Mouse (Mus musculus): ENCODE measurements around the gene Gm5148. TPM values are rescaled to one million over a fixed set of nuclear protein-coding genes. Genes with fewer than 3 reads are reported as not detected.

The Gm5148 gene
- 1.1 TPM for total RNA-seq (2023)

GRCm38 (mm10) chr3:37724171-37724804, at the start of gene Gm5148:
Gene Gm5148, minus strand, starts transcription at chr3:37724490.

Other genes with a start within 250 kb of the Gm5148 start
- gene Spry1, start 84.5 kb downstream of the Gm5148 start, total RNA-seq (2023) = 5.9 TPM